Comparison of ENCODE assay signal across 11 mouse cellular contexts in genomic region chr1:155074856-155075255, GRCm38 (mm10). TPM values are rescaled to one million over a fixed set of nuclear protein-coding genes. Genes with fewer than 3 reads are reported as not detected.
DNase-seq lines count a peak whose midpoint lies in the region; ATAC-seq and TF ChIP-seq lines count a peak whose summit lies in the region.
"Had no signal": no experiment of that assay in that cellular context is flagged by ENCODE, and none has a peak within 500 bp of the region (broad histone marks: within the 10 kb centered on the region; RNA-seq: fewer than 3 reads in every experiment).

No protein-coding gene starts in this region.

- H3K27me3 ChIP-seq in liver, adult 2 months (ENCODE audit: control insufficient read depth, insufficient read depth, low read length), result no peaks in the 10 kb centered on the region
- H3K27me3 ChIP-seq in liver, embryonic 12.5 days (replicated peaks), result peaks cover 52% of the 10 kb centered on the region
- no peaks in the 10 kb centered on the region for H3K27me3 ChIP-seq in liver, postnatal 0 days (ENCODE audit: insufficient read depth, low read length)
- no peaks in the 10 kb centered on the region for H3K27me3 ChIP-seq in forebrain, postnatal 0 days (ENCODE audit: insufficient read depth, low read length)
- H3K27me3 ChIP-seq: heart, embryonic 15.5 days; midbrain, embryonic 15.5 days had no signal

- 21% methylated on average over 7 of the region's 7 CpGs for WGBS in liver, adult 2 months
- 47% methylated on average over 7 of the region's 7 CpGs for WGBS in liver, embryonic 12.5 days (ENCODE audit: insufficient replicate concordance)
- 47% methylated on average over 7 of the region's 7 CpGs for WGBS in liver, postnatal 0 days (ENCODE audit: insufficient replicate concordance)
- WGBS in forebrain, postnatal 0 days, result 64% methylated on average over 7 of the region's 7 CpGs

- no peak; the same call in 1 of the 2 replicates for ATAC-seq in liver, embryonic 12.5 days
- peak; percentile 16 for ATAC-seq in common myeloid progenitor, adult 5-6 weeks (replicated peaks; ENCODE audit: low read depth, poor library complexity, severe bottlenecking)
- ATAC-seq in liver, postnatal 0 days, result peak; percentile 84
- ATAC-seq in forebrain, postnatal 0 days, result no peak
- no peak for ATAC-seq in erythroid progenitor cell, adult 5-6 weeks (replicated peaks; ENCODE audit: low FRiP score, poor library complexity, severe bottlenecking)
- ATAC-seq: midbrain, embryonic 15.5 days had no signal

- no peak for TF ChIP-seq POLR2A in liver, adult 2 months (IDR thresholded peaks at IDR 0.05; ENCODE audit: extremely low read depth, insufficient read depth, low read length)

- DNase-seq in liver, adult 2 months (ENCODE audit: extremely low read depth, low read depth, low spot score), result peak; percentile 91
- peak; percentile 75 for DNase-seq in liver, postnatal 0 days
- peak; percentile 71 for DNase-seq in urinary bladder, postnatal 25 days (ENCODE audit: low spot score)
- DNase-seq in forebrain, postnatal 0 days, result no peak
- DNase-seq in spleen, postnatal 10 days (ENCODE audit: low spot score in 2 of 2), result no peak
- DNase-seq: spleen, adult 18-20 months had no signal

- no peaks in the 10 kb centered on the region for H3K79me2 ChIP-seq in liver, adult 2 months (ENCODE audit: control insufficient read depth, insufficient read depth, low read length)

- TF ChIP-seq CTCF in liver, adult 2 months (IDR thresholded peaks at IDR 0.05; ENCODE audit: low read depth, low read length), result no peak
- no peak for TF ChIP-seq CTCF in liver, postnatal 0 days (IDR thresholded peaks at IDR 0.05; ENCODE audit: low read depth)
- TF ChIP-seq CTCF in forebrain, postnatal 0 days (IDR thresholded peaks at IDR 0.05; ENCODE audit: low read depth), result no peak

- no peaks in the 10 kb centered on the region for H3K9me3 ChIP-seq in liver, embryonic 12.5 days (replicated peaks)
- H3K9me3 ChIP-seq in liver, postnatal 0 days (ENCODE audit: low read length), result no peaks in the 10 kb centered on the region
- no peaks in the 10 kb centered on the region for H3K9me3 ChIP-seq in forebrain, postnatal 0 days (ENCODE audit: low read length)
- H3K9me3 ChIP-seq: heart, embryonic 15.5 days; midbrain, embryonic 15.5 days had no signal

- no peak overlapping the region for H3K9ac ChIP-seq in liver, adult 2 months (ENCODE audit: low read depth, low read length)
- no peak overlapping the region for H3K9ac ChIP-seq in liver, embryonic 12.5 days
- no peak overlapping the region for H3K9ac ChIP-seq in liver, postnatal 0 days (replicated peaks)
- no peak overlapping the region for H3K9ac ChIP-seq in forebrain, postnatal 0 days
- H3K9ac ChIP-seq: heart, embryonic 15.5 days; midbrain, embryonic 15.5 days had no signal

- no peak overlapping the region for H3K4me2 ChIP-seq in liver, embryonic 12.5 days
- H3K4me2 ChIP-seq in liver, postnatal 0 days (ENCODE audit: low read depth, low read length), result peak overlapping the region; percentile 9; the same call in 1 of the 2 replicates
- H3K4me2 ChIP-seq in forebrain, postnatal 0 days (ENCODE audit: low read depth), result no peak overlapping the region
- H3K4me2 ChIP-seq: heart, embryonic 15.5 days; midbrain, embryonic 15.5 days had no signal

- peak overlapping the region; percentile 58 for H3K27ac ChIP-seq in liver, adult 2 months (replicated peaks; ENCODE audit: insufficient read depth, low read depth, low read length)
- H3K27ac ChIP-seq in liver, embryonic 12.5 days, result no peak overlapping the region
- peak overlapping the region; percentile 92 for H3K27ac ChIP-seq in liver, postnatal 0 days (ENCODE audit: low read depth)
- H3K27ac ChIP-seq in forebrain, postnatal 0 days (ENCODE audit: low read depth, low read length), result no peak overlapping the region
- H3K27ac ChIP-seq: heart, embryonic 15.5 days; midbrain, embryonic 15.5 days had no signal

- peaks cover 7% of the 10 kb centered on the region for H3K4me1 ChIP-seq in liver, adult 2 months (ENCODE audit: control insufficient read depth, insufficient read depth, low read length)
- H3K4me1 ChIP-seq in liver, embryonic 12.5 days, result peaks cover 19% of the 10 kb centered on the region
- H3K4me1 ChIP-seq in liver, postnatal 0 days (ENCODE audit: insufficient read depth), result peaks cover 40% of the 10 kb centered on the region
- H3K4me1 ChIP-seq in forebrain, postnatal 0 days (ENCODE audit: insufficient read depth), result peaks cover 16% of the 10 kb centered on the region

- no peak overlapping the region for H3K4me3 ChIP-seq in liver, adult 2 months (ENCODE audit: insufficient read depth, low read depth, low read length)
- H3K4me3 ChIP-seq in liver, embryonic 12.5 days, result no peak overlapping the region
- H3K4me3 ChIP-seq in liver, postnatal 0 days (ENCODE audit: low read depth, low read length), result no peak overlapping the region
- H3K4me3 ChIP-seq in forebrain, postnatal 0 days (ENCODE audit: low read depth, low read length), result no peak overlapping the region
- H3K4me3 ChIP-seq: heart, embryonic 15.5 days; midbrain, embryonic 15.5 days had no signal

- peak; percentile 75; the same call in 1 of the 2 replicates for TF ChIP-seq EP300 in liver, postnatal 0 days (IDR thresholded peaks at IDR 0.05; ENCODE audit: low read depth)

- H3K36me3 ChIP-seq in liver, adult 2 months (ENCODE audit: control insufficient read depth, insufficient read depth, low read length), result no peaks in the 10 kb centered on the region
- no peaks in the 10 kb centered on the region for H3K36me3 ChIP-seq in liver, embryonic 12.5 days
- H3K36me3 ChIP-seq in liver, postnatal 0 days (replicated peaks; ENCODE audit: insufficient read depth, low read length), result no peaks in the 10 kb centered on the region
- no peaks in the 10 kb centered on the region for H3K36me3 ChIP-seq in forebrain, postnatal 0 days (ENCODE audit: insufficient read depth)
- H3K36me3 ChIP-seq: heart, embryonic 15.5 days; midbrain, embryonic 15.5 days had no signal

RNA-seq across cellular contexts. Expression of gene Ier5, which starts 24.6 kb away (rescaled TPM):
- total RNA-seq in liver, adult 2 months (2014; rRNA removed), result 2.8 and 3.2 TPM in 2 replicates
- 2.5 and 2.6 TPM in 2 replicates for polyA plus RNA-seq in liver, adult 2 months (2012; rRNA removed)
- 6.1 and 6.9 TPM in 2 replicates for polyA plus RNA-seq in liver, embryonic 12.5 days (2016; fragmentation: Nextera tagmentation; extraction: Ambion mirVana)
- 10.0 and 14.7 TPM in 2 replicates for total RNA-seq in common myeloid progenitor, adult 5-6 weeks (2017)
- 1.5 and 3.2 TPM in 2 replicates for polyA plus RNA-seq in liver, postnatal 0 days (2015; fragmentation: Nextera tagmentation; extraction: Ambion mirVana)
- 46.0 and 47.6 TPM in 2 replicates for total RNA-seq in forebrain, postnatal 0 days (2014; rRNA removed)
- 9.4 and 11.6 TPM in 2 replicates for polyA plus RNA-seq in forebrain, postnatal 0 days (2015; fragmentation: Nextera tagmentation; extraction: Ambion mirVana)
- total RNA-seq in erythroid progenitor cell, adult 5-6 weeks (2015; ENCODE audit: low replicate concordance), result 13.7 and 15.9 TPM in 2 replicates
- total RNA-seq in erythroid progenitor cell, adult 5-6 weeks (2017; ENCODE audit: low replicate concordance), result 11.3 and 13.9 TPM in 2 replicates

Comparison
In these comparisons a context has a peak if more than half of its experiments do, and no peak if none do; other contexts are left out.
1. H3K27ac ChIP-seq: peak in liver, adult 2 months (single experiment) and liver, postnatal 0 days (single experiment); none in liver, embryonic 12.5 days (single experiment) and forebrain, postnatal 0 days (single experiment).
2. ATAC-seq: peak in common myeloid progenitor, adult 5-6 weeks (single experiment) and liver, postnatal 0 days (single experiment); none in liver, embryonic 12.5 days (single experiment), forebrain, postnatal 0 days (single experiment) and erythroid progenitor cell, adult 5-6 weeks (single experiment).
3. DNase-seq: peak in liver, adult 2 months (single experiment), liver, postnatal 0 days (single experiment) and urinary bladder, postnatal 25 days (single experiment); none in forebrain, postnatal 0 days (single experiment) and spleen, postnatal 10 days (0 of 2).